Mouse (Mus musculus) layer of hippocampus, postnatal 25 days (tissue): ENCODE data around the gene Acaa1b. TPM values are rescaled to one million over a fixed set of nuclear protein-coding genes. Genes with fewer than 3 reads are reported as not detected.

Source experiments
- DNase-seq, 2 experiments: peaks; one replicate each; pipeline ENCODE4 v3.0.0; 2022; ENCODE audit warnings: mixed read lengths in 2 of 2, low spot score in 1 of 2; ENCODE audit errors: extremely low spot score in 1 of 2
- total RNA-seq, 2 experiments: library from RNA; stranded (reverse); gene quantifications; 2 replicates each; pipeline ENCODE4 v1.2.3; 2021

Gene Acaa1b
- total RNA-seq, 2 experiments from 2014 or later: 1.4 to 1.5 TPM

DNA sequence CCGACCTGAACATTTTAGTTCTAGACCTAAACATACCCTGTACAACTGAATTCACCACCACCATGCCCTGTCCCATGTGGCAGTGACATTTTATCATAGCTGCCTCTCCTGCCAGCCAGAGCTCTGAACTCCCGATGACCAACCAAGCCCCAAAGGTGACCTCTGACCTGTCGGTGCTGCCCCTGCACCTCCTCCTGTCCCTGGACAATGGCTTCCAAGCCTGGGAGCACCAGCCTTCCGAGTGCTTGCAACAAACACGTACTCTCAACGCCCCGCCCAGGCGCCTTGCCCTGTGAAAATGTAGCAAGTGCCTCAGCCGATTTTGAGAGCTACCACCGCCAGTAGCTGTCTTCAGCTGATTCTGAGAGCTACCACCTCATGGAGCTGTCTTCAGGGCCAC is 11.8 kb downstream of the Acaa1b start:
- no peak for DNase-seq

DNA sequence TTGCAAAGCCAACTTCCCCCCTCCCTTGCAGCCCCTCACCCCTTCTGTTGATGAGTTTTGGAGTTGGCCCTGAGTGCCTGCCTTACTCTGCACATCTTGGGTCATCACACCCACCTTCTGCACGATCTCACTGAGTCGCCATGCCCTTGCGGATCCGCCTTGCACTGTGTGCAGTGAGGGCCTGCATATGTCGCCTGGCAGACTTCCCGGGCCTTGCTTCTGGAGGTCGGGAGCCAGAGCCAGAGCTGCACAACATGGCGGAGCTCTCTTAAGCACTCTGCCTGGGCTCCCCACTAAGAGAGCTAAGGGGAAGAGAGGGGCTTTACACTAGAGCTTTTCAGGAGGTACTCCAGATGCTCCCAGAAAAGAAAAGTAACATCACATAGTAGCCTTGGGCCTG is 12.2 kb downstream of the Acaa1b start:
- DNase-seq: no peak

DNA sequence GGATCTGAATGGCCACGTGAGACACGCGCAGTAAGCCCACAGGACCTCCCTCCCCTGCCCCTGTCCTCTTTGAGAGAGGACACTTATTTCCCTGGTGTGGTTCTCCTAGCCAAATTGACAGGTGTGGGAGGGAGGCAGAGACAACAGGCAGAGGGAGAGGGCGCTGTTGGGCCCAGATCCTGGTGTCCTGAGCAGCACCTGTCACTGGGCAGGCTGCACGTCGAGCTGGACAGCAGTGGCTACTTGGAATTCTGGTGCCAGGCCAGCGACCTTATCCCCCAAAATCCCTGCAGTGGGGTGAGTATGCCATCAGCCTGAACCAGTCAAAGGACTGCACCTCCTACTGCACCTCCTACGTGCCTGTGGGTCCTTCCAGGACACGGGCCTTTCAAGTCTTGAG is 13.5 kb downstream of the Acaa1b start:
- DNase-seq: no peak

DNA sequence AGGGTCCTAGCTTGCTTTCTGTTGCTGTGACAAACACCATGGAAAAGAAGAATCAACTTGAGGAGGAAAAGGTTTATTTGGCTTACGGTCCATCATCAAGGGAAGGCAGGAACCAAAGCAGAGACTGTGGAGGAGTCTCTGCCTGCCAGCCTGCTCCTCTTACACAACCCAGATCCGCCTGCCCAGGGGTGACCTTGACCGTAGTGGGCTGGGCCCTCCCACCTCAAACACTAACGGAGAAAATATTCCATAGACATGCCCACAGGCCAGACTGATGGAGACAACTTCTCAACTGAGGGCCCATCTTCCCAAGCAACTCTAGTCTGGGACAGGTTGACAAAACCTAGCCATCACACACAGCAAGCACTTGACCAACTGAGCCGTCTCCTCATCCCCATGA is 14.8 kb downstream of the Acaa1b start:
- no peak for DNase-seq

DNA sequence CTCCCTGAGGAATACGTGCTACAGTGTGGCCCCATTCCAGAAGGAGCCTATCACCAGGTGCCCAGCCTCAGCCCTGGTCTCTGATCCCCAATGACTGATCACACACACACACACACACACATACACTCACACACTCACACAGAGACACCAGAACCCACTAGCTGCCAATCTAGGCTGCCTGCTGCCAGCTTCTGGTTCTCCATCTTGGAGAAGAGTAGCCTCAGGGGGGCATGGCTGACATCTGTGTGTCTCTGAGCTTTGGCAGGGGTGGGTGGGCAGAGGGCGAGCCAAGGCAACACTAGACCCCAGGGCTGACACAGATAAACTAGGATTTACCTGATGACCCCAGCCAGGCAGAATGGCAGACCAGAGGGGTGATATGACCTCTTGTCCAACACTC is 18.1 kb downstream of the Acaa1b start:
- DNase-seq: no peak

DNA sequence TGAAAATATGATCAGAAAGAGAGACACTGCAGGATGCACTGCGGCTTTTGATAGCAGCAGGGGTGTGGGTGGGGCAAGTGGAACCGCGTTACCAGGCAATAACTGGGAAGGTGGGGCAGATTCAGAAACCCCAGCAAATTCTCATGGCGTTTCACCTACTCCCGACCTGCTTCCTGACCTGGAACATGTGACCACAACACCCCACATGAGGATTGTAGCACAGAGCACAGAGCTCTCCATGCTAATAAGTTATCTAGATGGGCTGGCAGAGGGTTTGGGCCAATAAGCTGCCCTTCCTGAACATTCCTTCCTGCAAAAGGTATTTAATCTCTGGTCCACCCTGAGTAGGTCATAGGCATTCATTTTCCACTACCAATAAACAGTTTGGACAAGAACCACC is 26.2 kb downstream of the Acaa1b start:
- no peak for DNase-seq

DNA sequence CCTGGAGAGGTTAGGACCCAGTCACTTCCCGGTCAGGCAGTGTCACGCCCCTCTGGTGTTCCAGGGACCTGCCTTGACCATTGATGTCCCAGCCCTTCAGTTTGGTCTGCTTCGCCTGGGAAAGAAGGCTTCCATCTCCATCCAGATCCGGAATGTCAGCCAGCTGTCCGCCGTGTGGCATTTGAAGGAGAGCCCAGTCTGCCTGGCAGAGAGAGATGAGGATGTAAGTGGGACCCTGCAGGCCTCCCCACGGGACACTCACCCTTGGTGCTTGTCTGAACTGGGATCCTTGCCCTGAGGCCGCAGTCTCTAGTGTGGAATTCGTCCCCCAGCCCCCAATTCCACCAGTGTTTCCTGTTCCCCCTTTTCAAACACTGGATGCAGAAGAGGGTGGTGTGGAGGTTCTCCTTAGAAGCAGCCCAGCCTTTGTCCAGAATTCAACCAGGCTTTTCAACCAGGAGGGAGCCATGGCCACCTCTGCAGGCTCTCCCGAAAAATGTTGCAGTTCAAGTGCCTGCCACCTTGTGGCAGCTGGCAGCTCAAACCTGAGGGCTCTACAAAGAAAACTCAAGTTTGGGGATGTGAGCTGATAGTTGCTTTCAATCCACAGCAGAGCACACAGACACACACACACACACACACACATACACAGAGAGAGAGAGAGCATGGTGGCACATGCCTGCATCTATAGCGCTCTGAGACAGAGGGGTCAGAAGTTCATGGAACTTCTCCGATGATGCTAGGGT is 28.3 kb downstream of the Acaa1b start:
- DNase-seq: no peak

DNA sequence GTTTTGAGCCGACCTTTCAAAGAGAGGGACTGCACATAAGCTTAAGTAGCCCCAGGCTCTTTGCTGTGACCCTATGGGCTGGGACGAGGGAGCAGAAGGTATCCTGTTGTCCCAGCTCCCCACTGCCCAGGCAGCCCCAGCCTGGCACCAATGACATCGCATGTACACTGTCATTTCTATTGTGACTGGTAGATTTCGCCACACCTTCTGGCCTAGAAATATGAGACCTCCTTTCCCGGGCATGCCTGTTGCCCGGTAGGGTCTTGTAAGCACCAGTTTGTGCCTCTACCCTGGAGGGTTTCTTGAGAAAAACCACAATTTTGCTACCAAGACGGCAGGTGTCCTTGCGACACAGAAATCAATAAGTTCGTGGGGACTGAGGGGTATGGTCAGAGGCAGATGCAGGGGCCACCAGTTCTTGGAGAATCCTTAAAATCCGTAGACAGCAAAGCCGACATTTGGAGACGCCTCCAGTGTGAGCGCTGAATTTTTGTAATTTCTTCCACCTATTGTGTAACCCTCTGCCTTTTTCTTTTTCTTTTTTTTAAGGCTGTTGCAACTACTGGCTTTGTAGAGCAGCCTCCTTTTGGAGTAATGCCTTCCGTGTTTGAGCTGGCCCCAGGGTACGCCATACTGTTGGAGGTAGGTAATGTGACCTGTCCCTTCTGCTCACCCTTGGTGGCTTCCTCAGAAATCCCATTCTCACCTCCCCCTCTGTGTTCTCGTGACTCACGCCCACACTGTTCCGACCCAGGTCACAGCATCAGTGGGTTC is 34.1 kb downstream of the Acaa1b start:
- DNase-seq: no peak

DNA sequence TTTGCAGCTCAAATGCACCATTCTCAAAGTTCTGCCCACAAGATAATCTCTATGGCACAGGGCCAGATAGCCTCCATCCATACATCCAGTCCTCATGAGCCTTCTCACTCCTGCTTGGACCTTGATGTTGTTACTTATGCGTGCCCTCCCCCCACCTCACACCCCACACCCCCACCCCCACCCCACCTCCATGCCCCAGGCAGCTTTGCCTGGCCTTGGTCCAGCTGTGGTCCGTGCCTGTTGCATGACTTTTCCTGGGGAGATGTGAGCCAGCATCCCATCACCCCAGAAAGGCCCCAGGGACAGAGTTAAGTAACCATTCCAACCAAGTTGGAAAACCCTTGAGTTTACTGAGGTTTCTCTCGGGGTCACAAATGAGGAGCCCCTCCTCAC is 36.7 kb downstream of the Acaa1b start:
- no peak for DNase-seq

DNA sequence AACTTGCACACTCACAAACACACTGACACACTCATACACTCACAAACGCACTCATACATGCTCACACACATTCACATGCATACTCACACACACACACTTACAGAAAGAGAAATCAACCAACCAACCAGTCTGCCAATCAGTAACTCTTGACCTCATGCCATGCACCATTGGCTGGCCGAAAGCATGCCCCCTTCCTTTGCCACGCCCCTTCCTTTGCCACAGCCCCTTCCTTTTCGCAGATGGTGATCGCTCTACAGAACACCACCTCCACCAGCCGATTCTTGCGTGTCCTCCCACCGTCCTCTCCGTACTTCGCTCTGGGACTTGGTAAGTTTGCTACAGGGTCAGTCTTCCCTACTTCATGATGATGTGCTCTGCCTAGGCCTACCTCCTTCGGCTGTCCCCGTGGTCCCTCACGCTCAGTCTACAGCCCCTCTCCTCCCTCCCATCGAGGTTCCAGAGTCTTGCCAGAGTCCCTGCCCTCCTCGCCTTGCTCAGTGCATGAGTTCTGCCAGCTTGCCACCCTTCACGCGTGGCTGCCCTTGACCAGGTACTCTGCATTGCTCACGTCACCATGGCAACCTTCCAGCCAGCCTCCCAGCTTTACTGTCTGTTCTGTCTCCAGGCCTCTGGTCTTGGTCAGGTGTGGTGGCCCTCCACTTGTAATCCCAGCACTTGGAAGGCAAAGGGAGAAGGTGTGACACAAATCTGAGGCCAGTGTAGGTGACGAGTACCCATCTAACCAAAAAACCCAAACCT is 37.3 kb downstream of the Acaa1b start:
- DNase-seq: no peak

DNA sequence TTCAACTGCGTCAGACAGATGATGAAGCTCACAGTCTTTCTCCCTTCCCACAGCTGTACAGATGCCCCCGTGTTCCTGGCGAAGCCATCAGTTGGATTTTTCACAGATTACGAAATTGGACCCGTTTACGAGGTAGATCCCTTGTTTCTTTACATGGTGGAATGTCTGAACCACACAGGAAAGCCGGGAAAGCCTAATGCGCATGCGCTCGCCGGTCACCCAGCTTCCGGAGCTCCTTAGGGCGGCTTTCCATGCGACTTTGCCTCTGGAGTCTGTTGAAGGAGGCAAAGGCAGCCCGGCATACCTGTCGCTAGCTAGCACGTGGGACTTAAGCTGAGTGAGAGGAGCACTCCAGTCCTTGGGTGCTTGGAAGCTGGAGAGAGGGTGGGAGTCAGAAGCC is 42.0 kb downstream of the Acaa1b start:
- DNase-seq: no peak

DNA sequence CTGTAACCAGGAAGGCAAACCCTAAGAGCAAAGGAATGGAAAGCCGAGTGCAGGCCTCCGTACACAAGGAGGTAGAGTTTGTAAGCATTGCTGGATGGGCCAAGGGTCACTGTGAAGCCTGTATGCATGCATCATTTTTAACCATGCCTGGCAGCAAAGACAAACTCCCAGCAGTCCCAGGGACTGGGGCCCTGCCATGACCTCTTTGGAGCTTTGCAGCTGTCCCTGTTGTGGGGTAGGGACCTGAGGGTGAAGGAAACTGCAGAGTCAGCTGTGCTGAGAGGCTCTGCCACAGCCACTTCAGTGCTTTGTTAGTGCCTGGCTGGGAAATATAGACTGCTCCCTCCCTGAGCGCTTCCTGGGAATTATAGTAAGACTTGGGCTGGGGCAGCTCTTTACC is 46.3 kb downstream of the Acaa1b start:
- DNase-seq: no peak

DNA sequence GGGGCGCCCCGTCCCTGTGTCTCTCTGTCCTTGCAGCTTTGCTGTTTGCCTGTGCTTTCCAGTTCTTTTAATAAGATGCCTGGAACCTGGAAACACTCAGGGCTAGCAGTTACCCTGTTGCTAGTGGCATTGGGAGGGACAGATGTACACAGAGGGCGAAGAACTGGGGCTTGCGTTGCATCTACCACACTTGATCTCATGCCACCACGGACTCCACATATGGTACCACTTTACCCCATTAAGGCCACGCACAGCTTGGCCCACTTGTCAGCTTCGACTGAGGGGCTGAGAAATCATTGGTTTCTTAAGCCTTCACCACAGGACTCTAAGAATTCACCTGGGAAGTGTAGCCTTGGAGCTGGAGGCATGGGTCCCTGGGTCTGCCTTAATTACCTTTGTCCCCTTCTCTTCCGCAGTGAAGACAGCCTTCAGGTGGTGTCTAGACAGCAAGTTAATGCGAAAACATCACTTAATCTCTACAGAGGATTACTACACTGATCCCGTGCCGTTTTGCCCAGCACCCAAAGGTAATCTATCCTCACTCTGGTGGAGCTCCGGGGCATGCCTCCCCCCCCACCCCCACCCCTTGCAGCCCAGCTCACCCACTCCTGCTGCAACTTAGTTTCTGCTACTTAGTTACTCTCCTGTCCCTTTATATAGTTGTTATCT is 47.1 kb downstream of the Acaa1b start:
- no peak for DNase-seq

DNA sequence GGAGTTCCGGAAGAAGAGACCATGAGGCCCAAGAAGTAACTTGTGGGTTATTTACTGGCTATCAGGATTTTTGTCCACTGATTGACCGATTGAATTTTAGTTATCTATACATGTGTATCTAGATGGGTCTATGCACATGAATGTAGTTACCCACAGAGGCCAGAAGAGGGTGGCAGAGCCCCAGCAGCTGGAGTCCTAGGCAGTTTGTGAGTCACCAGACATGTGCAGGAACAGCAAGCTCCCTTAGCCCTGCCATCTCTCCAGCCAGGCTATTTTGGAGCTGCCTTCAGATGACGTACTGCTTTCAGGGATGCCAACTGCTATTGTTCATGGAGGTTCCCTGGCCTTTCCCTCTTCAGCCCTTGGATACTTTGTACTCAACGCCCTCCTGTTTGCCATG is 49.3 kb downstream of the Acaa1b start:
- DNase-seq: no peak

DNA sequence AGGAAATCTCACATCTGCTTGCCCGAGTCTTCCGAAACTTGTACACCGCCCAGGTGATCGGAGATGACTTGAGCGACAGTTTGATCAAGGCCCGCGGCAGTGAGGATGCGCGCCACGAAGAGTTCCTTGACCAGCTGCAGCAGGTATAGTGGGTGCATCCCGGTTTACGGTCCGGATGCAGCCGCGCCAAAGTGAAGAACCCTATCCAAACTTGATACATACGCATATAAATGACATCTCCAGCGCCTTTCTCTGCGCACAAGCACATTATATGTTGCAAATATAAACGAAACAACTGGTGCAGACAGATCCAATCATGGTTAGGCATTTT is 54.1 kb downstream of the Acaa1b start:
- no peak for DNase-seq

DNA sequence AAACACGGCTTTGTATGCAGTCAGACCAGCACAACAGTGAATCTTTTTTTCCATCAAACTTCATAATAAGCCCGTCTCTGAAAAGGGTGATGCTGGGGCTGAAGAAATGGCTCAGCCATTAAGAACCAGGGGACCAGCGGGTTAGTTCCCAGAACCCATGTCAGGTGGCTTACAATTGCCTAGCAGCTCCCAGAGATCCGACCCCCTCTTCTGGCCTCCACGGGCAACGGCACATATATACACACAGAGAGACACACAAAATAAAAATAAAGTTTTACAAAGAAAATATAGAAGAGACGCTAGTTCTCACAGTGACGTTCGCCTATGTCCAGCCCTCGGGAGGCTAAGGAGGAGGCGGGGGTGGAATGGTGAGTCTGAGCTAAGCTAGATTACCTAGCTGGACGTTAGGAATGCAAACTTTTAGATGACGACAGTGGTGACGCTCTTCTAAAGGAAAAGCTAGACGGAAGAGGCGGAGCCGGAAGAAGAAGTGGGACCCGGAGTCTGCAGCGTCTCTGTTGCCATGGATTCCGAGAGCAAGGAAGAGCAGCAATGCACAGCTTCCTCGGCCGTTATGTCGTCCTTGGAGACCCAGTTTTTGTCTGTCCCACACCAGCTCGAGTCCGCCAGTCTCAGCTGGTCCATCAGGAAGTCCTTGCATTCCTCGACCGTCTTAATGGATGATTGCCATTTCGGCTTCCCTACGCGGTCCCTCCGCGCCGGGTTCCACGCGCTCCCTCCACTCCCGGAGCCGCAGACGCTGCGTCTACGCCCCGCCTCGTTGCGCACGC is 54.7 kb downstream of the Acaa1b start, which contains the start of gene Dlec1:
Dlec1 (plus strand) TSS at position 487 of the 791 bp plus-strand sequence.
- peak; percentile 54 to 60 for DNase-seq

DNA sequence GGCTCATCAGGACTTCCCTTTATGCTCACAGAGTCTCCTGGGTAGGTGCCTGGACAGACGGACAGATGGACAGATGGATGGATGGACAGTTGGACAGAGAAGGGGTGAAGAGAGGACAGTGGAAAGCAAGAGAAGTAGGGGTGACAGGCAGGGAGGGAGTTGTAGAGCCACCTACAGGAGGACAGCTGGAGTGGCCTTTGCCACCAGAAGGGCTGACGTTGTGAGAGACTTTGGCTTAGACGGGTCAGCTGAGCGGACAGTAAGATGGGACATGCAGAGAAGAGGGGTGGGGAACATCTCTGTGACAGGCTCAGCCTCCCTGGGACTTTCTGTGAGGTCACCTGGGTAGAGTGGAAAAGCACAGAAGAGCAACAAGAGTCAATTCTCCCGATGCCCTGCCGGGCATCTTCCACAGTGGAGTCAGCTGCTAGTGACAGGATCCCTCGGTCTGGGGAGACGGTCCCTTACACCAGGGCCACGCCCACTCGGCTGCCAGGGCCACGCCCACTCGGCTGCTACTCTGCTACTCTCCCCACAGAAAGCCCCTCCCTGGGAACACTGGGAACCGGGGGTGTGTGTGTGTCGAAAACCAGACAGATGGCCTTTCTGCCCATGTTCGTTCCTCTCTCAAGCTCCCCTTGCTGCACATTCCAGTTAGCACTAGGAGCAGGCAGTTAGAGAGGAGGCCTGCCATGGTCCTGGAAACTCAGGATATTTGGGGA is 56.6 kb downstream of the Acaa1b start:
- DNase-seq: peak; percentile 34 to 47
